Mouse (Mus musculus) ES-Bruce4 (cell line): ENCODE measurements at regions not wholly inside any gene's neighbourhood (a gene's known extent, or its start where the extent isn't known, plus 50 kb on each side); places are given as distances from the start of the nearest gene placed in this dataset.

Source experiments
- CTCF ChIP-seq: IDR thresholded peaks from one replicate; pipeline ENCODE4 v1.8.1; 2011; ENCODE audit warnings: low read depth, low read length
- EP300 ChIP-seq: IDR thresholded peaks from 2 replicates; pipeline ENCODE4 v1.6.1; 2011; ENCODE audit warnings: low read depth, low read length; ENCODE audit not compliant: insufficient read depth

GRCm38 (mm10) chr2:173407133-173407532 lies 115.3 kb upstream of the 1700021F07Rik start:
- TF ChIP-seq CTCF (no peak), EP300 (no peak)
